Mouse (Mus musculus): ENCODE results near the gene Ctr9. TPM values are rescaled to one million over a fixed set of nuclear protein-coding genes. Genes with fewer than 3 reads are reported as not detected.

Ctr9 gene
- total and polyA plus RNA-seq, 3 experiments = 27.4 to 34.3 (median 31.7) TPM

GRCm38 (mm10) chr7:111014893-111015292 is 13.9 kb upstream of the Ctr9 start:
- H3K27ac ChIP-seq (ENCODE audit: insufficient read depth, low read depth) = no peak overlapping the region
- H3K9ac ChIP-seq (ENCODE audit: insufficient read depth, low read depth) = peak overlapping the region; percentile 49; the same call in 1 of the 2 replicates
- H3K9me3 ChIP-seq (replicated peaks; ENCODE audit: low read length) = no peaks in the 10 kb centered on the region
- H3K27me3 ChIP-seq (replicated peaks) = peaks cover 5% of the 10 kb centered on the region
- no peak overlapping the region for H3K4me2 ChIP-seq (ENCODE audit: insufficient read depth, low read depth, poor library complexity, severe bottlenecking)
- TF ChIP-seq GABPA (IDR thresholded peaks at IDR 0.05; ENCODE audit: insufficient replicate concordance, low read depth, low read length) (no peak), TBP (conservative IDR thresholded peaks at IDR 0.05; ENCODE audit: low read depth, low read length) (no peak), IRF4 (IDR thresholded peaks at IDR 0.05; ENCODE audit: low read depth, low read length) (peak; percentile 42; the same call in 1 of the 2 replicates), JUN (IDR thresholded peaks at IDR 0.05; ENCODE audit: insufficient read depth, low read depth, low read length) (no peak), CTCF (conservative IDR thresholded peaks at IDR 0.05 in 1 of 2, IDR thresholded peaks at IDR 0.05 in 1 of 2; ENCODE audit: low read depth in 2 of 2, low read length in 2 of 2) (peak; percentile 84 to 94), MAZ (IDR thresholded peaks at IDR 0.05; ENCODE audit: low read depth, low read length) (no peak), ZC3H11A (IDR thresholded peaks at IDR 0.05; ENCODE audit: low read depth, low read length) (peak; percentile 50), E2F4 (IDR thresholded peaks at IDR 0.05; ENCODE audit: insufficient replicate concordance, low read depth, low read length) (no peak), CHD1 (IDR thresholded peaks at IDR 0.05; ENCODE audit: low read depth, low read length) (no peak), HCFC1 (IDR thresholded peaks at IDR 0.05; ENCODE audit: low read depth, low read length) (peak; percentile 54), SIN3A (IDR thresholded peaks at IDR 0.05; ENCODE audit: low read length) (no peak), ELF1 (IDR thresholded peaks at IDR 0.05; ENCODE audit: low read depth, low read length) (peak; percentile 83), RAD21 (IDR thresholded peaks at IDR 0.05; ENCODE audit: low read depth, low read length) (peak; percentile 96), MYC (IDR thresholded peaks at IDR 0.05; ENCODE audit: low read depth, low read length) (no peak), NRF1 (IDR thresholded peaks at IDR 0.05; ENCODE audit: low read depth, low read length) (no peak), UBTF (IDR thresholded peaks at IDR 0.05; ENCODE audit: low read depth, low read length) (no peak), MEF2A (IDR thresholded peaks at IDR 0.05; ENCODE audit: borderline replicate concordance, low read depth, low read length) (no peak), SMC3 (IDR thresholded peaks at IDR 0.05; ENCODE audit: low read depth, low read length) (peak; percentile 88), JUND (conservative IDR thresholded peaks at IDR 0.05; ENCODE audit: low read depth, low read length) (no peak), NELFE (IDR thresholded peaks at IDR 0.05; ENCODE audit: low read depth, low read length) (no peak; the same call in 1 of the 2 replicates), POLR2AphosphoS2 (IDR thresholded peaks at IDR 0.05; ENCODE audit: low read depth, low read length) (no peak), USF2 (conservative IDR thresholded peaks at IDR 0.05; ENCODE audit: low read depth, low read length) (no peak), PAX5 (IDR thresholded peaks at IDR 0.05; ENCODE audit: low read length) (no peak), ETS1 (conservative IDR thresholded peaks at IDR 0.05; ENCODE audit: low read depth, low read length) (no peak), USF1 (IDR thresholded peaks at IDR 0.05; ENCODE audit: low read depth, low read length) (no peak), EP300 (IDR thresholded peaks at IDR 0.05; ENCODE audit: low read length) (no peak), TCF12 (IDR thresholded peaks at IDR 0.05; ENCODE audit: low read depth, low read length) (no peak), POLR2A (IDR thresholded peaks at IDR 0.05; ENCODE audit: low read depth, low read length) (0 out of 2 replicates have a peak, but pooled peaks have one; percentile 21), MAX (IDR thresholded peaks at IDR 0.05; ENCODE audit: low read length) (no peak), BHLHE40 (IDR thresholded peaks at IDR 0.05; ENCODE audit: low read depth, low read length) (no peak; the same call in 1 of the 2 replicates), KAT2A (IDR thresholded peaks at IDR 0.05; ENCODE audit: insufficient replicate concordance, low read length) (no peak), CHD2 (IDR thresholded peaks at IDR 0.05; ENCODE audit: low read length) (no peak), MAFK (IDR thresholded peaks at IDR 0.05; ENCODE audit: insufficient replicate concordance, low read length) (peak; percentile 85), RCOR1 (conservative IDR thresholded peaks at IDR 0.05; ENCODE audit: low read depth, low read length) (no peak), ZNF384 (IDR thresholded peaks at IDR 0.05; ENCODE audit: low read depth, low read length) (no peak), ZMIZ1 (IDR thresholded peaks at IDR 0.05; ENCODE audit: low read depth, low read length) (no peak), MXI1 (IDR thresholded peaks at IDR 0.05; ENCODE audit: low read depth, low read length) (no peak), ZKSCAN1 (IDR thresholded peaks at IDR 0.05; ENCODE audit: borderline replicate concordance, low read depth, low read length) (no peak)
- H3K36me3 ChIP-seq (replicated peaks in 1 of 2; ENCODE audit: control insufficient read depth in 1 of 2, insufficient read depth in 1 of 2, low read length in 1 of 2) = no peaks in the 10 kb centered on the region
- DNase-seq (ENCODE audit: extremely low read depth) = peak; percentile 91
- H3K79me2 ChIP-seq (replicated peaks; ENCODE audit: control insufficient read depth, extremely low read depth, insufficient read depth, poor library complexity, severe bottlenecking) = no peaks in the 10 kb centered on the region
- dilution Hi-C loops (cut with MboI; ENCODE audit: extremely low pct_ligation_motif_present, extremely low pct_unique_long_range_greater_than_20kb, low sequenced_read_pairs) (no loop called here), in situ Hi-C loops (cut with MboI; ENCODE audit: low pct_ligation_motif_present, low pct_unique_long_range_greater_than_20kb, low sequenced_read_pairs) (loop anchor here (5.0 to 10.0 kb wide), 3 partner anchors 33 to 290 kb away; partner anchors contain the start of gene Mrvi1)
- no peak overlapping the region for H3K4me3 ChIP-seq (replicated peaks in 1 of 3; ENCODE audit: low read depth in 2 of 3, low read length in 2 of 3, poor library complexity in 1 of 3)
- peaks cover 5 to 9% of the 10 kb centered on the region in 2 experiments for H3K4me1 ChIP-seq (ENCODE audit: control insufficient read depth in 1 of 2, insufficient read depth in 2 of 2)

Data from CH12.LX (cell line).